Mouse (Mus musculus) thymus, postnatal 4 days (tissue): ENCODE measurements around the gene Shroom1.
"Not testable (repeated sequence)": the region's sequence is repeated elsewhere in the genome, so short reads cannot be mapped to it uniquely, and the experiment has no call there.

ENCODE experiments used
- DNase-seq: peaks from one replicate; pipeline ENCODE4 v3.0.0; 2021

Shroom1 gene

GRCm38 (mm10) chr11:53456474-53457371, at the start of gene Shroom1, which contains the start of gene Gm10447:
TSS of gene Shroom1 (plus strand) at chr11:53457205.
TSS of gene Gm10447 (minus strand) at chr11:53457110.
- DNase-seq: no peak

GRCm38 (mm10) chr11:53411738-53412137, 45.3 kb upstream of the Shroom1 start:
- DNase-seq: no peak

- DNase-seq: no peak
Observed at GRCm38 (mm10) chr11:53413871-53414270, 43.1 kb upstream of the Shroom1 start.

GRCm38 (mm10) chr11:53418048-53418447, 39.0 kb upstream of the Shroom1 start:
- no peak for DNase-seq

- no peak for DNase-seq
Observed at GRCm38 (mm10) chr11:53423036-53423435, 34.0 kb upstream of the Shroom1 start, which contains the start of gene Leap2. TSS of gene Leap2 (minus strand) at chr11:53423170.

- no peak for DNase-seq
Observed at GRCm38 (mm10) chr11:53424826-53425225, 32.2 kb upstream of the Shroom1 start.

GRCm38 (mm10) chr11:53425251-53425650, 31.8 kb upstream of the Shroom1 start:
- no peak for DNase-seq

GRCm38 (mm10) chr11:53425711-53426255, 31.2 kb upstream of the Shroom1 start:
- DNase-seq: no peak

GRCm38 (mm10) chr11:53426914-53427313, 30.1 kb upstream of the Shroom1 start:
- DNase-seq: not testable (repeated sequence)

- no peak for DNase-seq
Observed at GRCm38 (mm10) chr11:53427993-53428715, 28.9 kb upstream of the Shroom1 start.

- no peak for DNase-seq
Observed at GRCm38 (mm10) chr11:53428716-53429057, 28.3 kb upstream of the Shroom1 start.

GRCm38 (mm10) chr11:53429182-53429581, 27.8 kb upstream of the Shroom1 start:
- no peak for DNase-seq

GRCm38 (mm10) chr11:53430300-53430669, 26.7 kb upstream of the Shroom1 start:
- no peak for DNase-seq

GRCm38 (mm10) chr11:53430670-53431346, 26.2 kb upstream of the Shroom1 start, which contains the start of the genes Uqcrq and Gdf9:
TSS of gene Uqcrq (minus strand) at chr11:53430831.
TSS of gene Gdf9 (plus strand) at chr11:53431023.
- peak; percentile 99 for DNase-seq

- peak; percentile 39 for DNase-seq
Observed at GRCm38 (mm10) chr11:53431347-53432056, 25.5 kb upstream of the Shroom1 start.

- DNase-seq: no peak
Observed at GRCm38 (mm10) chr11:53433057-53433456, 23.9 kb upstream of the Shroom1 start.

- no peak for DNase-seq
Observed at GRCm38 (mm10) chr11:53435504-53435903, 21.5 kb upstream of the Shroom1 start.

- no peak for DNase-seq
Observed at GRCm38 (mm10) chr11:53436338-53436737, 20.7 kb upstream of the Shroom1 start.

- peak; percentile 66 for DNase-seq
Observed at GRCm38 (mm10) chr11:53441921-53442320, 15.1 kb upstream of the Shroom1 start.

- peak; percentile 60 for DNase-seq
Observed at GRCm38 (mm10) chr11:53443861-53444260, 13.1 kb upstream of the Shroom1 start.

- no peak for DNase-seq
Observed at GRCm38 (mm10) chr11:53445562-53445961, 11.4 kb upstream of the Shroom1 start.

GRCm38 (mm10) chr11:53446183-53446582, 10.8 kb upstream of the Shroom1 start:
- DNase-seq: no peak
